Mouse (Mus musculus): Measurements from ENCODE around the gene Zfp276.

DNA sequence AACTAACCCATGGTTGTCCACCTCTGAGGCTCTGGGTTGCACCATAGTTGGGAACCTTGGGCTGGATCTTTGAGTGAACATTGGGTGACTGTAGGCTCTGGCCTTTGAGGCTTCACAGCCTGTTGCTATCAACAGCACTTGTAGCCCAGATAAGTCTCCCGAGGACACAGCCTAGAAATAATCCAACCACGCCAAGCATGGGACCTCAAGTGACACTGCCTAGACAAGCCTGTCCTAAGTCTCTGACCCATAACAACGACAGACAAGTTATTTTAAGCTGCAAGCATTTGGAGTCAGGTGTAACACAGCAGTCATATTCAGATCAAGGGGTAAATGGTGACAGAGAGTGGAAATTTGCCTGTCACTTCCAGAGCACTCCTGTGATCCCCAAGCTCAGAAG lies 38.6 kb upstream of the Zfp276 start:
- TF ChIP-seq CTCF (IDR thresholded peaks at IDR 0.05; ENCODE audit: extremely low read depth, insufficient read depth, low read length): no peak
- TF ChIP-seq POLR2A (IDR thresholded peaks at IDR 0.05; ENCODE audit: extremely low read depth, insufficient read depth, low read length): no peak
